Mouse (Mus musculus) kidney, adult 10 weeks (tissue): ENCODE measurements around the gene Spdye4a. TPM values are rescaled to one million over a fixed set of nuclear protein-coding genes. Genes with fewer than 3 reads are reported as not detected.

Experiments
- polyA plus RNA-seq: library from polyadenylated mRNA; stranded (reverse); fragments of 350-450 nt; fragmentation: Illumina TruSeq; extraction: RNeasy Lipid Tissue Mini Kit (QIAGEN cat#74804); gene quantifications from one replicate; pipeline ENCODE4 v1.2.3, GENCODE M21; 2014; ENCODE audit warnings: low read depth, low replicate concordance

Spdye4a gene
- not detected for polyA plus RNA-seq

GRCm38 (mm10) chr5:143226790-143227189 lies at the start of gene Spdye4a:
Gene Spdye4a, minus strand, starts transcription at chr5:143226890.

DNA sequence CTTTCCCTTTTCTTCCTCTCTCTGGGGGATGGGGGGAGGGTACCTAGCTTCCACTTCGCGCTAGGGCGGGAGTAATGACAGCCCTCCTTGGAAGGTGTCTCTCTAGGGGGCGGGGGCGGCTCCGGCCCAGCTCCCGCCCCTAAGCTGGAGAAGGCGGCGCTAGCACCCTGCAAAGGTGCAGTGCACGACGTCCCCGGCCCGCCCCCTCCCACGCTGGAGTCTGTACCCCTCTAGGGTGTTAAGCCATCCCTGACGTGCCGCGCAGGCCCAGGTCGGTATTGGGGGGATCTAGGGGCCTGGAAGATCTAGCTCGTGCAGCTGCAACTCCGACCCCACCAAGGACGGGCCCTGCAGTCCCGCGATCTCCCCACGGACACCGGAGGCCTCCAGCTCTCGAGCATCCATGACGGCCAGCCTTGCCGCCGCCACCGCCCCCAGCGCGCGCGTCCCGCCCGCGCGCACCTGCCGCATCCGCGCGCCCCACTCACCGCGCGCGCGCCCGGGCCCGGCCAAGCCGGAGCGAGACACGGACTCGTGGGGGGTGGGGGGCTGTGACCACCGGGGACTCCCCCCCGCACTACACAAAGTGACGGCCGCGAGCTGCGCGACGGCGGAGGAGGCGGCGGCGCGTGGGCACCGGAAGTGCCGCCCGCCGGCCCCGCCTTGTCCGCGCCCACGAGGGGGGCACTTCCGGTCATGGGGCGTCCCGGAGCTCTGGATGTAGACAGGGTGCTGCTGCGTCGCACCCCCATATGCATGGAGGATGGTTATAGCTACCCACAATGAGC lies 42.9 kb upstream of the Spdye4a start, which contains the start of gene Zfp316:
Gene Zfp316, minus strand, starts transcription at position 660 of the 788 bp plus-strand sequence.

GRCm38 (mm10) chr5:143235028-143235693 lies 8.5 kb upstream of the Spdye4a start, which contains the start of gene Zfp12:
Gene Zfp12, plus strand, starts transcription at chr5:143235163.

GRCm38 (mm10) chr5:143180255-143181076 lies 46.2 kb downstream of the Spdye4a start, which contains the start of the genes Rbak and Spdye4b:
Gene Rbak, minus strand, starts transcription at chr5:143180775.
Gene Spdye4b, plus strand, starts transcription at chr5:143181017.

Other genes starting within 250 kb of the Spdye4a start
- gene Rnf216, start 113.9 kb downstream of the Spdye4a start, polyA plus RNA-seq: 31.1 TPM
- not detected for gene Olfr718-ps1, start 79.3 kb downstream of the Spdye4a start, polyA plus RNA-seq
- gene Rbak, start 46.1 kb downstream of the Spdye4a start, polyA plus RNA-seq: 6.1 TPM
- gene Spdye4b, start 45.9 kb downstream of the Spdye4a start, polyA plus RNA-seq: not detected
- gene Zfp12, start 8.3 kb upstream of the Spdye4a start, polyA plus RNA-seq: 8.0 TPM
- 1.0 TPM for gene Zfp316, start 43.1 kb upstream of the Spdye4a start, polyA plus RNA-seq
- not detected for gene Zfp853, start 66.7 kb upstream of the Spdye4a start, polyA plus RNA-seq
- 0.89 TPM for gene E130309D02Rik, start 88.5 kb upstream of the Spdye4a start, polyA plus RNA-seq
- 10.8 TPM for gene Zdhhc4, start 102.4 kb upstream of the Spdye4a start, polyA plus RNA-seq
- not detected for gene Grid2ip, start 130.4 kb upstream of the Spdye4a start, polyA plus RNA-seq
- gene Kdelr2, start 176.9 kb upstream of the Spdye4a start, polyA plus RNA-seq: 60.6 TPM
- 0.53 TPM for gene Daglb, start 237.7 kb upstream of the Spdye4a start, polyA plus RNA-seq